In genomic region chr1:192090689-192091567, GRCm38 (mm10) we compare ENCODE assay signal across 7 mouse cellular contexts. TPM values are rescaled to one million over a fixed set of nuclear protein-coding genes. Genes with fewer than 3 reads are reported as not detected.
A peak's percentile ranks its signal among the peaks of the same experiment; 100 is the strongest.
DNase-seq lines count a peak whose midpoint lies in the region; ATAC-seq and TF ChIP-seq lines count a peak whose summit lies in the region.

No protein-coding gene starts in this region.

- DNase-seq in lung, adult 2 months = no peak
- no peak for DNase-seq in lung, postnatal 14 days
- DNase-seq in adipocyte (ENCODE audit: low spot score) = peak; percentile 67
- no peak for DNase-seq in frontal cortex, postnatal 14 days (ENCODE audit: low spot score in 2 of 2)
- DNase-seq in right cerebral cortex, postnatal 10 days (ENCODE audit: low spot score in 2 of 2) = no peak

- ATAC-seq in heart, embryonic 15.5 days (replicated peaks; ENCODE audit: insufficient number of reproducible peaks, insufficient read depth, low FRiP score, low read depth) = no peak
- no peak for ATAC-seq in neural tube, embryonic 13.5 days (ENCODE audit: low read depth)

- peak overlapping the region; percentile 79 for H3K4me2 ChIP-seq in heart, embryonic 15.5 days
- H3K4me2 ChIP-seq in neural tube, embryonic 13.5 days = peak overlapping the region; percentile 82

- peak overlapping the region; percentile 53 for H3K4me3 ChIP-seq in lung, adult 2 months (replicated peaks; ENCODE audit: extremely low read depth, low read depth, low read length)
- peak overlapping the region; percentile 60 for H3K4me3 ChIP-seq in heart, embryonic 15.5 days
- H3K4me3 ChIP-seq in neural tube, embryonic 13.5 days = peak overlapping the region; percentile 52; the same call in 1 of the 2 replicates

- H3K4me1 ChIP-seq in lung, adult 2 months (ENCODE audit: control insufficient read depth, insufficient read depth, low read length) = peaks cover 20% of the 10 kb centered on the region
- H3K4me1 ChIP-seq in heart, embryonic 15.5 days (replicated peaks) = peaks cover 34% of the 10 kb centered on the region
- H3K4me1 ChIP-seq in neural tube, embryonic 13.5 days (replicated peaks) = peaks cover 9% of the 10 kb centered on the region

- no peaks in the 10 kb centered on the region for H3K9me3 ChIP-seq in heart, embryonic 15.5 days (replicated peaks)
- no peaks in the 10 kb centered on the region for H3K9me3 ChIP-seq in neural tube, embryonic 13.5 days

- no peak for TF ChIP-seq CTCF in lung, adult 2 months (IDR thresholded peaks at IDR 0.05; ENCODE audit: insufficient read depth, low read length)

- WGBS in lung, adult 2 months = 41% methylated on average over 11 of the region's 11 CpGs
- WGBS in heart, embryonic 15.5 days = 66% methylated on average over 11 of the region's 11 CpGs
- 80% methylated on average over 11 of the region's 11 CpGs for WGBS in neural tube, embryonic 13.5 days

- no peaks in the 10 kb centered on the region for H3K27me3 ChIP-seq in heart, embryonic 15.5 days
- peaks cover 29% of the 10 kb centered on the region for H3K27me3 ChIP-seq in neural tube, embryonic 13.5 days

- peak overlapping the region; percentile 35; the same call in 1 of the 2 replicates for H3K9ac ChIP-seq in heart, embryonic 15.5 days
- H3K9ac ChIP-seq in neural tube, embryonic 13.5 days = no peak overlapping the region

- no peak for TF ChIP-seq POLR2A in lung, adult 2 months (IDR thresholded peaks at IDR 0.05; ENCODE audit: borderline replicate concordance, extremely low read depth, low read depth, low read length)

- no peak overlapping the region for H3K27ac ChIP-seq in heart, embryonic 15.5 days
- no peak overlapping the region for H3K27ac ChIP-seq in neural tube, embryonic 13.5 days (replicated peaks)

- H3K36me3 ChIP-seq in heart, embryonic 15.5 days = no peaks in the 10 kb centered on the region
- H3K36me3 ChIP-seq in neural tube, embryonic 13.5 days = no peaks in the 10 kb centered on the region

RNA-seq across cellular contexts. Expression of gene Traf5, which starts 1.4 kb away (rescaled TPM):
- polyA plus RNA-seq in lung, adult 2 months (2012; rRNA removed) = 16.2 and 23.5 TPM in 2 replicates
- 13.6 and 19.2 TPM in 2 replicates for polyA plus RNA-seq in heart, embryonic 15.5 days (2015; fragmentation: Nextera tagmentation; extraction: Ambion mirVana)
- polyA plus RNA-seq in neural tube, embryonic 13.5 days (2015; fragmentation: Nextera tagmentation; extraction: Ambion mirVana) = 2.4 and 4.4 TPM in 2 replicates

RNA-seq across cellular contexts. Expression of gene Rcor3, which starts 46.9 kb away (rescaled TPM):
- 31.4 and 35.2 TPM in 2 replicates for polyA plus RNA-seq in lung, adult 2 months (2012; rRNA removed)
- 31.1 and 32.4 TPM in 2 replicates for polyA plus RNA-seq in heart, embryonic 15.5 days (2015; fragmentation: Nextera tagmentation; extraction: Ambion mirVana)
- 32.3 and 35.7 TPM in 2 replicates for polyA plus RNA-seq in neural tube, embryonic 13.5 days (2015; fragmentation: Nextera tagmentation; extraction: Ambion mirVana)
